Mouse (Mus musculus) ES-CJ7 (cell line): ENCODE measurements around the gene Psmd13.
A peak's percentile ranks its signal among the peaks of the same experiment; 100 is the strongest.
"Not testable (repeated sequence)": the region's sequence is repeated elsewhere in the genome, so short reads cannot be mapped to it uniquely, and the experiment has no call there.

Source experiments
- DNase-seq: peaks from one replicate; pipeline ENCODE4 v3.0.0; 2011; ENCODE audit warnings: low read depth, low spot score

Gene Psmd13

GRCm38 (mm10) chr7:140855860-140856784 lies 25.6 kb upstream of the Psmd13 start, which contains the start of gene Gm45785:
Gm45785 (minus strand) TSS chr7:140856331.
- DNase-seq = peak; percentile 92

DNA sequence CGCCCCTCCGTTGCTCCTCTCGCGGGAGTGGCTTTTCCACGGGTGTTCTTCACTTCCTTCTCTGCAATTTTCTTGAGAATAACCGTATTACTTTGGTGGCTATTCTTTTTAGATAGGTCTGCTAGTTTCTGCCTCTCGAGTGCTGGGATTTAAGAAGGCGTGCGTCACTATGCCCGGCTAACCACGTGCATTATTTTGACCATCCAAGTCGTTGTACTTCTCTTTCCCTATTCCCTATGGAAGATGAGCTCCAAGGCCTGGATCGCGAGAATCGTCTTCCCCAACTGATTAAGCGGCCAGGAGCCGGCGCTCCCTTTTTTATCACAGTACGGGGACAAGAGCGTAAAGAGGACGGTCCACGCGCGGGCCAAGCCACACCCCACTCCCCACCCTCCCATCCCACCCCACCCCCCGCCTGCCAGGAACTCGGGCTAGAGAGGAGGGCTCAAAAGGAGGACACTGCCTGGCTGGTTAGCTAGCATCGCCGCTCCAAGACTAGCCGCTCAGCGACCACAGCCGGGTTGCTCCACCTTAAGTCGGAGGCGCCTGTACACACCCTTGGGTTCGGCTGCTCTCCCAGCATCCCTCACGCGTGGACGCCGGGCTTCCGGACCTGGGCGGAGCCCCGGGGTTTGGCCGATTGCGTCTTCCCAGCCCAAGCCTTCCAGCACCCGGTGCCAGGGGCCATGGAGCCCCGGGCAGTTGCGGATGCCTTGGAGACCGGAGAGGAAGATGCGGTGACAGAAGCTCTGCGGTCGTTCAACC lies 24.8 kb upstream of the Psmd13 start, which contains the start of gene Ric8a:
TSS of gene Ric8a (plus strand) at position 173 of the 765 bp plus-strand sequence.
- DNase-seq = peak; percentile 73

- DNase-seq = no peak
Observed at GRCm38 (mm10) chr7:140857550-140858505, 23.9 kb upstream of the Psmd13 start, which contains the start of gene Bet1l. Bet1l (minus strand) TSS chr7:140857577.

- DNase-seq = no peak
Observed at GRCm38 (mm10) chr7:140858746-140859145, 23.0 kb upstream of the Psmd13 start.

- DNase-seq = no peak
Observed at GRCm38 (mm10) chr7:140859997-140860396, 21.8 kb upstream of the Psmd13 start.

- DNase-seq = no peak
Observed at GRCm38 (mm10) chr7:140860728-140861127, 21.0 kb upstream of the Psmd13 start.

- no peak for DNase-seq
Observed at GRCm38 (mm10) chr7:140864761-140865160, 17.0 kb upstream of the Psmd13 start.

DNA sequence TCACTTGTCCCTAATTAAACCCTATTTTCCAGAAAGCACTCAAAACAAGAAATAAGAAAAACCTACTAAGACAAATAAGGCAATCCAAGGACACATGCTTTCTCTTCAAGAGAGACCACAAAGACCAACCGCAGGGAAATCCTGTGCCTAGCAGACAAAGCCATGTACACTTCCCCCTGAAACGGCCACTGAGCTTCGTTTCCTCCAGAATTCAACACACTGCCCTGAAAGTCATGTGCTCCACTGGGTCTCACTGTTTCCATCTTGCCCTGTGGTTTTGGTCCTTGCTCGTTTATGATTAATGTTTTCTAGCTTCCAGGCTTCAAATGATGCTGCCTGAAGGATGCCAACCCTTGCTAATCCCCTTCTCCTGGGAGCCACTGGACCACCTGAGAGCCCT lies 7.5 kb upstream of the Psmd13 start:
- no peak for DNase-seq

GRCm38 (mm10) chr7:140877364-140877763 lies 4.4 kb upstream of the Psmd13 start:
- no peak for DNase-seq

DNA sequence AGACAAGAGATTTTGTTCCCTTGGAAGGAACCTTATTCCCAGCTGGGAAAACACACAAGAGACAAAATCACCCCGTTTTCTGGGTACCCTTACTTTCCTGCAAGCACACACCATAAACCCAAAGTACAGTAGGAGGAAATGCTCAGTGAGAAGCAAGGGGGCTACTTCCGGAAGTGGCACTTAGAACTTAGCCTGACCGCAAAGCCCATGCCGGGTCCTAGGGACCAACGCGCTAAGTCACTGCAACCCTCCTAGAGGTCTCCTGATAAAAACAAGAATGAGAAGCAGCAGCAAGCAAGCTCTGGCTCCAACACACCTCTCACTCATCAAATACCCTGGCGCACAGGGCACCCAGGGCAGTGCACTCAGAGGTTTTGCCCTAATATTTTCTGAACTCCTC lies 2.4 kb upstream of the Psmd13 start:
- DNase-seq = no peak

- no peak for DNase-seq
Observed at GRCm38 (mm10) chr7:140880419-140880818, 1.3 kb upstream of the Psmd13 start.

- DNase-seq = peak; percentile 79
Observed at GRCm38 (mm10) chr7:140880865-140881515, 778 bp upstream of the Psmd13 start.

GRCm38 (mm10) chr7:140882469-140882803 lies 668 bp downstream of the Psmd13 start:
- no peak for DNase-seq

- not testable (repeated sequence) for DNase-seq
Observed at GRCm38 (mm10) chr7:140890636-140891035, 8.9 kb downstream of the Psmd13 start.

GRCm38 (mm10) chr7:140894031-140894430 lies 12.3 kb downstream of the Psmd13 start:
- no peak for DNase-seq

DNA sequence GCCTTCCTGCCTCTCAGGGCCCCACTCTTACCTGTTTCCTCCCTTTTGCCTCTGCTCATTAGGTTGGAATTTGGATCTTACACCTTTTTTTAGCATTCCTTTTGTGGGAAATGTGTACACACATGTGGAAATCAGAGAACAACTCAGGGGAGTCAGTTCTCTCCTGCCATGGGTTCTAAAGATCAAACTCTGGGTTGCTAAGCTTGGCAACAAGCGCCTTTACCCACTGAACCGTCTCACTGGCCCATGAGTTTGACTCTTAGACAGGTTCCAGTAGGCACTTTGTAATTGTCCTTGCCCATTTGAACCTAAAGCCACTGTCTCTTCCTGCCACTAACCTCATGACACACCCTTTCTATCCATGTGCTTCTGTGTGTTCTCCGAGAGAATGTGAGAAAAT lies 12.8 kb downstream of the Psmd13 start:
- no peak for DNase-seq

GRCm38 (mm10) chr7:140897863-140898262 lies 16.1 kb downstream of the Psmd13 start:
- DNase-seq = no peak

DNA sequence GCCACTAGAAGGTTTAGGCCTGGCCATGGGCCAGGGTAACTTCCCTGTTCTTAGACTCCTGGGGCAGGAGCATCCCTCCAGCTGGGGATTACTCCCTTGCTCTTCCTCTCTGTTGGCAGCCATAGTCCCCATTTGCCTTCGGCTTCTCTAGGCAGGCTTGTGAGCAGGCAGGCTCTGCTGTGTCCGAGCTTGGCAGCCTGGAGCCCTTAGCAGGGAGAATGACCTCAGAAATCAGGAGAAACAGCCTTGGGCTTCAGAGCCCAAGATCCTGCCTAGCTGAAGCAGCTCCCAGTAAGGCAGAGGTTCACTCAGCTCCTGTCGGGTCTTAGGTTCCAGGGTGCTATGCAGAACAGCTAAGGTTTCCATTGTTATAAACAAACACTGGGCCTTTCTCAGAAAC lies 17.4 kb downstream of the Psmd13 start:
- DNase-seq = no peak

- DNase-seq = no peak
Observed at GRCm38 (mm10) chr7:140900220-140900619, 18.5 kb downstream of the Psmd13 start, which contains the start of gene Cox8b. Cox8b (minus strand) TSS chr7:140900446.

- DNase-seq = no peak
Observed at GRCm38 (mm10) chr7:140902036-140902875, 20.5 kb downstream of the Psmd13 start.
